Mouse (Mus musculus) kidney, embryonic 14.5 days (tissue): Measurements from ENCODE around the gene D5Ertd579e. TPM values are rescaled to one million over a fixed set of nuclear protein-coding genes. Genes with fewer than 3 reads are reported as not detected.

Experiments
- ATAC-seq: fragments of 200-750 bp; cut with Nextera tagmentation; 2 replicates; pipeline ENCODE4 v1.8.0; 2017; ENCODE audit warnings: moderate number of reproducible peaks, mild to moderate bottlenecking, moderate TSS enrichment, moderate library complexity; ENCODE audit not compliant: low FRiP score, low TSS enrichment
- H3K27ac ChIP-seq: fragments of 300-500 bp; sonication (generic); 2 replicates; pipeline ENCODE4 v1.5.1; 2014; ENCODE audit warnings: low read depth, mild to moderate bottlenecking, low read length, moderate library complexity, mixed read lengths
- H3K27me3 ChIP-seq: fragments of 300-500 bp; sonication (generic); 2 replicates; pipeline ENCODE4 v1.6.1; 2014; ENCODE audit warnings: mild to moderate bottlenecking, low read length; ENCODE audit not compliant: control insufficient read depth, insufficient read depth
- H3K36me3 ChIP-seq: fragments of 300-500 bp; sonication (generic); 2 replicates; pipeline ENCODE4 v1.6.1; 2014; ENCODE audit warnings: low read length, mixed read lengths; ENCODE audit not compliant: control insufficient read depth, insufficient read depth
- H3K4me1 ChIP-seq: fragments of 300-500 bp; sonication (generic); 2 replicates; pipeline ENCODE4 v1.6.1; 2014; ENCODE audit warnings: low read length, mixed read lengths; ENCODE audit not compliant: control insufficient read depth, insufficient read depth
- H3K4me2 ChIP-seq: fragments of 300-500 bp; sonication (generic); replicated peaks from 2 replicates; pipeline ENCODE4 v1.6.1; 2014; ENCODE audit warnings: low read depth, mild to moderate bottlenecking, low read length
- H3K4me3 ChIP-seq: fragments of 300-500 bp; sonication (generic); 2 replicates; pipeline ENCODE4 v1.5.1; 2014; ENCODE audit warnings: mild to moderate bottlenecking, low read length
- H3K9ac ChIP-seq: fragments of 300-500 bp; sonication (generic); 2 replicates; pipeline ENCODE4 v1.6.1; 2014; ENCODE audit warnings: low read depth, mild to moderate bottlenecking, low read length, moderate library complexity
- H3K9me3 ChIP-seq: fragments of 300-500 bp; sonication (generic); 2 replicates; pipeline ENCODE4 v1.6.1; 2016; ENCODE audit warnings: low read length; ENCODE audit not compliant: control insufficient read depth
- WGBS: fragments of 180-500 bp; shearing (Covaris S2); extraction: QIAGEN DNeasy Blood & Tissue Kit; methylation state at CpG from one replicate; pipeline ENCODE4 v1.1.7; 2014; 5-methylcytosine and 5-hydroxymethylcytosine counted together
- polyA plus RNA-seq: library from polyadenylated mRNA; unstranded; fragments of >200 nt; fragmentation: Nextera tagmentation; extraction: Ambion mirVana; gene quantifications from 2 replicates; pipeline ENCODE4 v1.2.1, GENCODE M21; 2014

D5Ertd579e gene
- polyA plus RNA-seq, 1 experiment from 2014 or later = 30.7 TPM

- no peak for ATAC-seq
Measured at GRCm38 (mm10) chr5:36618356-36618755, 77.5 kb downstream of the D5Ertd579e start.

DNA sequence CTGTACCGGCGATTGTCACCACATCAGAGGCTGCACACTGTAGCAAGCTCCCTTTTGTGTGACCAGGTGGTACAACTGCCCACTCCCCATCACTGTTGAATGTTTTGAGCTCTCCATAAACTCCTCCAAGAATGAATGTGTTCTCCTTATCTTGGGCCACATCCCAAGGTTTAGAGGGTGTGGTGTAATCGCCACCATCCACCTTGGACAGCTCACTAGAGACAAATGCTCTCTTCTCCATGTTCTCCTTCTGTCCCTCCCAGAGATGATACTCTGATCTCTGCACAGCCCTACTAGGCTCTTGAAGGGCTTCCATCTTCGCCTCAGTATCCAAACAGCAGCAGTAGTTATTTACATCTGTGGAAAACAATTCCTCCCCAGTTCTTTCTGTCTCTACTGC is 81.7 kb downstream of the D5Ertd579e start:
- H3K9me3 ChIP-seq = no peaks in the 10 kb centered on the region
- no peak overlapping the region for H3K9ac ChIP-seq
- H3K27ac ChIP-seq = no peak overlapping the region
- H3K4me3 ChIP-seq = no peak overlapping the region
- no peaks in the 10 kb centered on the region for H3K27me3 ChIP-seq
- peaks cover 74% of the 10 kb centered on the region for H3K36me3 ChIP-seq
- 68% methylated on average over 4 of the region's 4 CpGs for WGBS
- H3K4me2 ChIP-seq = no peak overlapping the region
- ATAC-seq = no peak
- H3K4me1 ChIP-seq = no peaks in the 10 kb centered on the region

More at GRCm38 (mm10) chr5:36618356-36618755, 77.5 kb downstream of the D5Ertd579e start:
- no peak overlapping the region for H3K27ac ChIP-seq
- no peaks in the 10 kb centered on the region for H3K9me3 ChIP-seq
- no peak overlapping the region for H3K4me2 ChIP-seq
- no peaks in the 10 kb centered on the region for H3K27me3 ChIP-seq
- no peak overlapping the region for H3K4me3 ChIP-seq
- no peak overlapping the region for H3K9ac ChIP-seq
- H3K4me1 ChIP-seq = peaks cover 4% of the 10 kb centered on the region; the same call in 1 of the 2 replicates
- WGBS = 75% methylated on average over 4 of the region's 4 CpGs
- H3K36me3 ChIP-seq = peaks cover 55% of the 10 kb centered on the region

- no peaks in the 10 kb centered on the region for H3K4me1 ChIP-seq
- H3K27ac ChIP-seq = no peak overlapping the region
- peaks cover 63% of the 10 kb centered on the region for H3K36me3 ChIP-seq
- H3K27me3 ChIP-seq = no peaks in the 10 kb centered on the region
- H3K9me3 ChIP-seq = no peaks in the 10 kb centered on the region
- H3K4me2 ChIP-seq = no peak overlapping the region
- no peak overlapping the region for H3K9ac ChIP-seq
- ATAC-seq = no peak
- H3K4me3 ChIP-seq = no peak overlapping the region
- 91% methylated on average over 2 of the region's 2 CpGs for WGBS
Measured at GRCm38 (mm10) chr5:36608939-36609499, 86.8 kb downstream of the D5Ertd579e start.

DNA sequence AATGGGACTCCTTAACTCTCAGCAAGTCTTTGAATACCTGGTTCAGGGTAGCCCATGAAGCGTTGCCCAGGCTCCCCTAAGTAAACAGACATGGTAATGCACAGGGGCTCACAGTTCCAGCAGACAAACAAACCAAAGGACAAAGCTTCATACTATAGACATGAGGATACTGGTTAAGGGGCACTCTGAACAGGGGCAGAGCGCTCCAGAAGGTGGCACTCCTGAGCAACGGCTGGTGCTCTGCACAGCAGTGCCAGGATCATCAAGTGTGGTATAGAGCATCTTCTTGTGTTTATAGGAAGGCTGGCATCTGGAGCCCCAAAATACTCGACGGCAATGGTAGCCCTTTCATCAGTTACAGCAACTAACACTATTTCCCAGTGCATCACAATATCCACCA is 92.8 kb downstream of the D5Ertd579e start:
- 81% methylated on average over 5 of the region's 5 CpGs for WGBS
- H3K9ac ChIP-seq = no peak overlapping the region
- H3K9me3 ChIP-seq = no peaks in the 10 kb centered on the region
- H3K4me3 ChIP-seq = no peak overlapping the region
- H3K27me3 ChIP-seq = no peaks in the 10 kb centered on the region
- H3K4me2 ChIP-seq = no peak overlapping the region
- H3K4me1 ChIP-seq = no peaks in the 10 kb centered on the region
- no peak overlapping the region for H3K27ac ChIP-seq
- no peak for ATAC-seq
- peaks cover 78% of the 10 kb centered on the region for H3K36me3 ChIP-seq

- 91% methylated on average over 9 of the region's 9 CpGs for WGBS
- no peak overlapping the region for H3K4me2 ChIP-seq
- no peak for ATAC-seq
- H3K4me3 ChIP-seq = no peak overlapping the region
- H3K9me3 ChIP-seq = no peaks in the 10 kb centered on the region
- no peaks in the 10 kb centered on the region for H3K4me1 ChIP-seq
- H3K27ac ChIP-seq = no peak overlapping the region
- peaks cover 70% of the 10 kb centered on the region for H3K36me3 ChIP-seq
- H3K27me3 ChIP-seq = no peaks in the 10 kb centered on the region
- no peak overlapping the region for H3K9ac ChIP-seq
Measured at GRCm38 (mm10) chr5:36602028-36602427, 93.8 kb downstream of the D5Ertd579e start.

- Histone ChIP-seq H3K36me3 (peaks cover 64% of the 10 kb centered on the region), H3K4me3 (no peak overlapping the region), H3K9ac (no peak overlapping the region), H3K9me3 (no peaks in the 10 kb centered on the region), H3K27ac (no peak overlapping the region), H3K4me1 (no peaks in the 10 kb centered on the region), H3K4me2 (no peak overlapping the region), H3K27me3 (no peaks in the 10 kb centered on the region)
- WGBS = 86% methylated on average over 7 of the region's 7 CpGs
- no peak for ATAC-seq
Measured at GRCm38 (mm10) chr5:36601492-36601891, 94.3 kb downstream of the D5Ertd579e start.

DNA sequence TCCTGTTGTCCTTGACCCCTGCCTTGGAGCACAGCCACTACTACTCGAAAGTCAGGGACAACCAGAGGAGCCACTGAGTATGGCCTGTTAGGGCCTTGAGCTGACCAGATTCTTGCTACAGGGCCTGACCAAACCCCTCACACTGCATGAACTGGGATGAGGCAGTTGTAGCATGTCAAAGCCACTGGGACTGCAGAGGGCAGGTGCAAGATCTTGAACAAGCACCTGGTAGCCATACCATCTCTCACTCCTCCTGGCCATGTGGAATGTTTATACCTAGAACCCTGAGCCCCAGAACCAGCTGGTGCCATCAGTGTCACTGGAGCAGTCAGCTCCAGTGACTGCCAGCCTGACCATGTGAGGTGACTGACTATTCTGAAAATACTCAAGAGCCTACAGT is 96.9 kb downstream of the D5Ertd579e start:
- Histone ChIP-seq H3K4me3 (no peak overlapping the region), H3K4me2 (no peak overlapping the region), H3K27me3 (no peaks in the 10 kb centered on the region), H3K27ac (no peak overlapping the region), H3K9me3 (no peaks in the 10 kb centered on the region), H3K9ac (no peak overlapping the region), H3K4me1 (no peaks in the 10 kb centered on the region), H3K36me3 (peaks cover 46% of the 10 kb centered on the region)
- 82% methylated on average over 1 of the region's 1 CpGs for WGBS
- ATAC-seq = no peak

DNA sequence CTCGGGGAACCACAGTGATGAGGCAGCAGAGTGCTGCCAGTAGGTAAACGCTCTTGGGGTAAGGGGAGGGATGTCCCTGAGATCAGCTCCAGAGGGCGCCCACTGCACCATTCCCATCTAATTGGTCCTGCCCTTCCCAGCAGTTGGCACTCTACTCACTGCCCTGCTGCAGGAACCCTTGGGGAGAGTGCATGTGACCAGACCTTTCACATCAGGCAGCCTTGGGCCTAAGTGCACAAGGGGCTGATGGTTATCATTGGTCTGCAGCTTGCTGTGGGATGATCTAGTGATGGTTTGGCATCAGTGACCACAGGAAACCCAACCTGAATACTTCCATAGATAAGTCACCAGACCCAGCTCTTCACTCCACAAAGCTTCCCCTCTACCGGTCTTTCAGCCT is 98.2 kb downstream of the D5Ertd579e start:
- Histone ChIP-seq H3K4me2 (no peak overlapping the region), H3K36me3 (peaks cover 35% of the 10 kb centered on the region), H3K27me3 (no peaks in the 10 kb centered on the region), H3K9me3 (no peaks in the 10 kb centered on the region), H3K4me1 (no peaks in the 10 kb centered on the region), H3K27ac (no peak overlapping the region), H3K4me3 (no peak overlapping the region), H3K9ac (no peak overlapping the region)
- 38% methylated on average over 4 of the region's 4 CpGs for WGBS
- ATAC-seq = peak; percentile 47; the same call in 1 of the 2 replicates

DNA sequence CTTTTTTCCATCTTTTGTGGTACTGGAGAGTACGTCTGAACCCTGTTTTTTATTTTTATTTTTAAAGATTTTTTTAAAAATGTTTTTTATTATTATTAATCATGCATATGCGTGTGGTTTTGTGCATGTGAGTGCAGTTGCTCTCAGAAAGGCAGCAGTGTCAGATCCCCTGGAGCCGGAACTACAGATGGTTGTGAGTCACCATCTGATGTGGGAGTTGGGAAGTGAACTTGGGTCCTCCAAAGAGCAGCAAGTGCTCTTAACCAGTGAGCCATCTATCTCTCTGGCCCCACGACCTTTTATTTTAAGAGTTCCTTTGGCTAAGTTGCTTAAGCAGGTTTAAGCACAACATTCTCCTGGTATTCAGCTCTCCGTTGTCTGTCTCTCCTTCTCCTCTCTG is 99.6 kb downstream of the D5Ertd579e start:
- Histone ChIP-seq H3K4me3 (no peak overlapping the region), H3K4me1 (no peaks in the 10 kb centered on the region), H3K9me3 (no peaks in the 10 kb centered on the region), H3K27ac (no peak overlapping the region), H3K4me2 (no peak overlapping the region), H3K9ac (no peak overlapping the region), H3K36me3 (peaks cover 20% of the 10 kb centered on the region), H3K27me3 (no peaks in the 10 kb centered on the region)
- no peak for ATAC-seq
- WGBS = 72% methylated on average over 5 of the region's 5 CpGs
